Mouse (Mus musculus): ENCODE measurements around the gene Rap1gap2.

- TF ChIP-seq POLR2A (IDR thresholded peaks at IDR 0.05; ENCODE audit: extremely low read depth, insufficient read depth, low read length) (no peak), CTCF (IDR thresholded peaks at IDR 0.05; ENCODE audit: extremely low read depth, insufficient read depth, low read length) (no peak)
Measured at GRCm38 (mm10) chr11:74602286-74602685, 8.4 kb downstream of the Rap1gap2 start.

Data from cortical plate, adult 2 months (tissue).